Mouse (Mus musculus): ENCODE data around the gene Ina.
"Not testable (repeated sequence)": the region's sequence is repeated elsewhere in the genome, so short reads cannot be mapped to it uniquely, and the experiment has no call there.

DNA sequence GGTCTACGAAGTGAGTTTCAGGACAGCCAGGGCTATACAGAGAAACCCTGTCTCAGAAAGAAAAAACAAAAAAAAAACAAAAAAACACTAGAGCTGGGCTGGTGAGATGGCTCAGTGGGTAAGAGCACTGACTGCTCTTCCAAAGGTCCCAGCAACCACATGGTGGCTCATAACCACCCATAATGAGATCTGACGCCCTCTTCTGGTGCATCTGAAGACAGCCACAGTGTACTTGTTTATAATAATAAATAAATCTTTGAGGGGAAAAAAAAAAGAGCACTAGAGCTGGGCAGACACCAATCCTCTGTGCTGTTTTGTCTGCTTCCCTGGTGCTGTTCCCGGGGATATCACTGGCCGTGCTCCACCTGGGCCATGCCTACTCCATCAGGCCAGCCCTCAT is 22.2 kb upstream of the Ina start:
- TF ChIP-seq POLR2A (IDR thresholded peaks at IDR 0.05; ENCODE audit: low read depth, low read length); CTCF (conservative IDR thresholded peaks at IDR 0.05; ENCODE audit: insufficient read depth, insufficient read length, low read depth, low read length): not testable (repeated sequence)

Data from kidney, adult 2 months (tissue).